Mouse (Mus musculus): ENCODE results near the gene Etv5. TPM values are rescaled to one million over a fixed set of nuclear protein-coding genes. Genes with fewer than 3 reads are reported as not detected.
"Not testable (repeated sequence)": the region's sequence is repeated elsewhere in the genome, so short reads cannot be mapped to it uniquely, and the experiment has no call there.

The Etv5 gene
- polyA plus RNA-seq, 1 experiment from 2014 or later = 11.8 TPM

- Histone ChIP-seq H3K4me2 (replicated peaks) (no peak overlapping the region), H3K27ac (replicated peaks) (no peak overlapping the region), H3K27me3 (no peaks in the 10 kb centered on the region), H3K4me1 (no peaks in the 10 kb centered on the region; the same call in 1 of the 2 replicates), H3K9ac (replicated peaks) (no peak overlapping the region), H3K9me3 (no peaks in the 10 kb centered on the region), H3K36me3 (no peaks in the 10 kb centered on the region), H3K4me3 (no peak overlapping the region)
- no peak for ATAC-seq (ENCODE audit: low FRiP score, low read depth)
- 94% methylated on average over 6 of the region's 6 CpGs for WGBS
Observed at GRCm38 (mm10) chr16:22387731-22388130, 51.8 kb downstream of the Etv5 start.

- not testable (repeated sequence) for H3K4me3 ChIP-seq; H3K9ac ChIP-seq (replicated peaks); ATAC-seq (ENCODE audit: low FRiP score, low read depth); H3K27me3 ChIP-seq; H3K27ac ChIP-seq (replicated peaks); H3K36me3 ChIP-seq; H3K4me2 ChIP-seq (replicated peaks); H3K9me3 ChIP-seq; H3K4me1 ChIP-seq
- 89% methylated on average over 6 of the region's 7 CpGs for WGBS
Observed at GRCm38 (mm10) chr16:22382018-22382417, 57.5 kb downstream of the Etv5 start.

GRCm38 (mm10) chr16:22380981-22381380, 58.5 kb downstream of the Etv5 start:
- Histone ChIP-seq H3K9me3 (no peaks in the 10 kb centered on the region), H3K4me2 (replicated peaks) (no peak overlapping the region), H3K9ac (replicated peaks) (no peak overlapping the region), H3K36me3 (no peaks in the 10 kb centered on the region), H3K27me3 (no peaks in the 10 kb centered on the region; the same call in 1 of the 2 replicates), H3K4me3 (no peak overlapping the region), H3K27ac (replicated peaks) (no peak overlapping the region), H3K4me1 (peaks cover 6% of the 10 kb centered on the region; the same call in 1 of the 2 replicates)
- ATAC-seq (ENCODE audit: low FRiP score, low read depth) = no peak
- 84% methylated on average over 8 of the region's 8 CpGs for WGBS

GRCm38 (mm10) chr16:22379986-22380385, 59.5 kb downstream of the Etv5 start:
- WGBS = 26% methylated on average over 8 of the region's 8 CpGs
- Histone ChIP-seq H3K27me3 (no peaks in the 10 kb centered on the region; the same call in 1 of the 2 replicates), H3K9me3 (no peaks in the 10 kb centered on the region), H3K27ac (replicated peaks) (no peak overlapping the region), H3K9ac (replicated peaks) (no peak overlapping the region), H3K4me2 (replicated peaks) (no peak overlapping the region), H3K4me1 (peaks cover 6% of the 10 kb centered on the region; the same call in 1 of the 2 replicates), H3K4me3 (no peak overlapping the region), H3K36me3 (no peaks in the 10 kb centered on the region)
- ATAC-seq (ENCODE audit: low FRiP score, low read depth) = no peak

- no peaks in the 10 kb centered on the region; the same call in 1 of the 2 replicates for H3K27me3 ChIP-seq
- H3K9ac ChIP-seq (replicated peaks) = no peak overlapping the region
- no peak overlapping the region for H3K4me3 ChIP-seq
- 95% methylated on average over 4 of the region's 4 CpGs for WGBS
- H3K9me3 ChIP-seq = no peaks in the 10 kb centered on the region
- H3K36me3 ChIP-seq = no peaks in the 10 kb centered on the region
- no peak for ATAC-seq (ENCODE audit: low FRiP score, low read depth)
- H3K4me1 ChIP-seq = peaks cover 6% of the 10 kb centered on the region; the same call in 1 of the 2 replicates
- no peak overlapping the region for H3K4me2 ChIP-seq (replicated peaks)
- no peak overlapping the region for H3K27ac ChIP-seq (replicated peaks)
Observed at GRCm38 (mm10) chr16:22379342-22379741, 60.2 kb downstream of the Etv5 start.

- WGBS = 66% methylated on average over 3 of the region's 3 CpGs
- ATAC-seq (ENCODE audit: low FRiP score, low read depth) = no peak
- no peak overlapping the region for H3K27ac ChIP-seq (replicated peaks)
- no peak overlapping the region for H3K4me2 ChIP-seq (replicated peaks)
- no peaks in the 10 kb centered on the region for H3K9me3 ChIP-seq
- H3K4me3 ChIP-seq = no peak overlapping the region
- H3K4me1 ChIP-seq = peaks cover 9% of the 10 kb centered on the region; the same call in 1 of the 2 replicates
- H3K9ac ChIP-seq (replicated peaks) = no peak overlapping the region
- no peaks in the 10 kb centered on the region; the same call in 1 of the 2 replicates for H3K27me3 ChIP-seq
- no peaks in the 10 kb centered on the region for H3K36me3 ChIP-seq
Observed at GRCm38 (mm10) chr16:22377714-22378113, 61.8 kb downstream of the Etv5 start.

GRCm38 (mm10) chr16:22374898-22375297, 64.6 kb downstream of the Etv5 start:
- WGBS = 87% methylated on average over 2 of the region's 2 CpGs
- ATAC-seq (ENCODE audit: low FRiP score, low read depth) = no peak
- Histone ChIP-seq H3K9ac (replicated peaks) (no peak overlapping the region), H3K4me2 (replicated peaks) (no peak overlapping the region), H3K27ac (replicated peaks) (no peak overlapping the region), H3K27me3 (no peaks in the 10 kb centered on the region; the same call in 1 of the 2 replicates), H3K36me3 (no peaks in the 10 kb centered on the region), H3K4me3 (no peak overlapping the region), H3K4me1 (peaks cover 7% of the 10 kb centered on the region; the same call in 1 of the 2 replicates), H3K9me3 (no peaks in the 10 kb centered on the region)

GRCm38 (mm10) chr16:22372701-22373124, 66.8 kb downstream of the Etv5 start:
- Histone ChIP-seq H3K4me3 (no peak overlapping the region), H3K9ac (replicated peaks) (no peak overlapping the region), H3K4me1 (0 out of 2 replicates have a peak, but pooled peaks cover 5% of the 10 kb centered on the region), H3K36me3 (no peaks in the 10 kb centered on the region), H3K9me3 (no peaks in the 10 kb centered on the region), H3K4me2 (replicated peaks) (no peak overlapping the region), H3K27me3 (no peaks in the 10 kb centered on the region; the same call in 1 of the 2 replicates), H3K27ac (replicated peaks) (no peak overlapping the region)
- 16% methylated on average over 10 of the region's 10 CpGs for WGBS
- no peak for ATAC-seq (ENCODE audit: low FRiP score, low read depth)

- WGBS = 76% methylated on average over 1 of the region's 1 CpGs
- Histone ChIP-seq H3K4me2 (replicated peaks) (no peak overlapping the region), H3K27ac (replicated peaks) (no peak overlapping the region), H3K9me3 (no peaks in the 10 kb centered on the region), H3K4me3 (no peak overlapping the region), H3K9ac (replicated peaks) (no peak overlapping the region), H3K27me3 (no peaks in the 10 kb centered on the region; the same call in 1 of the 2 replicates), H3K36me3 (no peaks in the 10 kb centered on the region), H3K4me1 (0 out of 2 replicates have a peak, but pooled peaks cover 5% of the 10 kb centered on the region)
- no peak for ATAC-seq (ENCODE audit: low FRiP score, low read depth)
Observed at GRCm38 (mm10) chr16:22372225-22372624, 67.3 kb downstream of the Etv5 start.

GRCm38 (mm10) chr16:22367099-22367498, 72.4 kb downstream of the Etv5 start:
- H3K4me2 ChIP-seq (replicated peaks) = no peak overlapping the region
- H3K27me3 ChIP-seq = no peaks in the 10 kb centered on the region
- no peak overlapping the region for H3K27ac ChIP-seq (replicated peaks)
- H3K4me3 ChIP-seq = no peak overlapping the region
- no peaks in the 10 kb centered on the region for H3K9me3 ChIP-seq
- H3K36me3 ChIP-seq = no peaks in the 10 kb centered on the region
- no peak overlapping the region for H3K9ac ChIP-seq (replicated peaks)
- WGBS = 94% methylated on average over 7 of the region's 7 CpGs
- H3K4me1 ChIP-seq = no peaks in the 10 kb centered on the region
- ATAC-seq (ENCODE audit: low FRiP score, low read depth) = no peak

- no peaks in the 10 kb centered on the region for H3K9me3 ChIP-seq
- ATAC-seq (ENCODE audit: low FRiP score, low read depth) = no peak
- no peak overlapping the region for H3K4me3 ChIP-seq
- 91% methylated on average over 7 of the region's 7 CpGs for WGBS
- no peaks in the 10 kb centered on the region for H3K27me3 ChIP-seq
- no peaks in the 10 kb centered on the region for H3K4me1 ChIP-seq
- H3K9ac ChIP-seq (replicated peaks) = no peak overlapping the region
- H3K36me3 ChIP-seq = no peaks in the 10 kb centered on the region
- no peak overlapping the region for H3K4me2 ChIP-seq (replicated peaks)
- no peak overlapping the region for H3K27ac ChIP-seq (replicated peaks)
Observed at GRCm38 (mm10) chr16:22366040-22366439, 73.5 kb downstream of the Etv5 start.

GRCm38 (mm10) chr16:22365596-22365995, 73.9 kb downstream of the Etv5 start:
- H3K9ac ChIP-seq (replicated peaks) = no peak overlapping the region
- 72% methylated on average over 3 of the region's 3 CpGs for WGBS
- H3K36me3 ChIP-seq = no peaks in the 10 kb centered on the region
- ATAC-seq (ENCODE audit: low FRiP score, low read depth) = no peak
- no peak overlapping the region for H3K4me3 ChIP-seq
- no peak overlapping the region for H3K4me2 ChIP-seq (replicated peaks)
- no peaks in the 10 kb centered on the region for H3K27me3 ChIP-seq
- no peak overlapping the region for H3K27ac ChIP-seq (replicated peaks)
- no peaks in the 10 kb centered on the region for H3K9me3 ChIP-seq
- no peaks in the 10 kb centered on the region for H3K4me1 ChIP-seq
